Mouse (Mus musculus) MEL (cell line): Measurements from ENCODE around the gene Scn2b. TPM values are rescaled to one million over a fixed set of nuclear protein-coding genes. Genes with fewer than 3 reads are reported as not detected.

Source experiments
- DNase-seq: peaks from one replicate; pipeline ENCODE4 v3.0.0; 2011; ENCODE audit warnings: low read depth, low spot score
- H3K27ac ChIP-seq: 2 replicates; pipeline ENCODE4 v1.5.1; 2012; ENCODE audit warnings: low read depth, mild to moderate bottlenecking, control low read depth, low read length, moderate library complexity; ENCODE audit not compliant: control insufficient read depth
- H3K27me3 ChIP-seq, 2 experiments: fragments of 150-350 bp in 1 of 2; sonication (generic) in 1 of 2; 2 replicates each; pipeline ENCODE4 v1.6.1; 2012; ENCODE audit warnings: low read length in 2 of 2, mild to moderate bottlenecking in 2 of 2, improper control_type of control experiment in 1 of 2, moderate library complexity in 1 of 2; ENCODE audit not compliant: insufficient read depth in 2 of 2, control insufficient read depth in 1 of 2
- H3K36me3 ChIP-seq, 2 experiments: 2 replicates each; pipeline ENCODE4 v1.6.1; 2012 to 2014; ENCODE audit warnings: low read length in 2 of 2, improper control_type of control experiment in 1 of 2, inconsistent platforms in 1 of 2, mild to moderate bottlenecking in 1 of 2; ENCODE audit not compliant: insufficient read depth in 2 of 2, control insufficient read depth in 1 of 2
- H3K4me1 ChIP-seq, 2 experiments: fragments of 150-350 bp in 1 of 2; sonication (generic) in 1 of 2; 2 replicates each; pipeline ENCODE4 v1.6.1; 2012; ENCODE audit warnings: low read length in 2 of 2, improper control_type of control experiment in 1 of 2, mild to moderate bottlenecking in 1 of 2; ENCODE audit not compliant: insufficient read depth in 2 of 2, control insufficient read depth in 1 of 2
- H3K4me3 ChIP-seq, 2 experiments: fragments of 150-350 bp in 1 of 2; sonication (generic) in 1 of 2; 2 replicates each; pipeline ENCODE4 v1.5.1; 2012; ENCODE audit warnings: low read depth in 2 of 2, low read length in 2 of 2, mild to moderate bottlenecking in 2 of 2, moderate library complexity in 2 of 2, control low read depth in 1 of 2, improper control_type of control experiment in 1 of 2; ENCODE audit not compliant: control insufficient read depth in 1 of 2, insufficient read depth in 1 of 2
- H3K79me2 ChIP-seq: 2 replicates; pipeline ENCODE4 v1.6.1; 2012; ENCODE audit warnings: mild to moderate bottlenecking, low read length, moderate library complexity; ENCODE audit not compliant: control insufficient read depth, poor library complexity, insufficient read depth
- H3K9ac ChIP-seq: 2 replicates; pipeline ENCODE4 v1.6.1; 2012; ENCODE audit warnings: low read depth, mild to moderate bottlenecking, control low read depth, low read length, moderate library complexity; ENCODE audit not compliant: control insufficient read depth, poor library complexity, severe bottlenecking
- H3K9me3 ChIP-seq: fragments of 150-350 bp; sonication (generic); replicated peaks from 2 replicates; pipeline ENCODE4 v1.6.1; 2012; ENCODE audit warnings: mild to moderate bottlenecking, low read length, improper control_type of control experiment, moderate library complexity; ENCODE audit not compliant: insufficient read depth
- CHD1 ChIP-seq: IDR thresholded peaks from 2 replicates; pipeline ENCODE4 v1.6.1; 2012; ENCODE audit warnings: low read depth, mild to moderate bottlenecking, inconsistent platforms, low read length, improper control_type of control experiment
- CHD2 ChIP-seq: IDR thresholded peaks from 2 replicates; pipeline ENCODE4 v1.6.1; 2011; ENCODE audit warnings: low read length, improper control_type of control experiment
- CTCF ChIP-seq, 3 experiments: IDR thresholded peaks in 2 of 3; conservative IDR thresholded peaks in 1 of 3; 2 replicates each; pipeline ENCODE4 v1.5.1; 2011 to 2012; ENCODE audit warnings: low read length in 3 of 3, low read depth in 2 of 3, mild to moderate bottlenecking in 2 of 3, improper control_type of control experiment in 1 of 3, inconsistent platforms in 1 of 3, mixed read lengths in 1 of 3, moderate library complexity in 1 of 3; ENCODE audit not compliant: control insufficient read depth in 1 of 3, insufficient read depth in 1 of 3, poor library complexity in 1 of 3, severe bottlenecking in 1 of 3
- GABPA ChIP-seq: IDR thresholded peaks from 2 replicates; pipeline ENCODE4 v1.6.1; 2012; ENCODE audit warnings: low read depth, mild to moderate bottlenecking, inconsistent platforms, low read length, improper control_type of control experiment, moderate library complexity
- HCFC1 ChIP-seq: IDR thresholded peaks from 2 replicates; pipeline ENCODE4 v1.6.1; 2012; ENCODE audit warnings: low read depth, mild to moderate bottlenecking, inconsistent platforms, low read length, improper control_type of control experiment, moderate library complexity
- KAT2A ChIP-seq: conservative IDR thresholded peaks from 2 replicates; pipeline ENCODE4 v1.6.1; 2012; ENCODE audit warnings: low read depth, low read length, improper control_type of control experiment, inconsistent platforms
- MEF2A ChIP-seq: IDR thresholded peaks from 2 replicates; pipeline ENCODE4 v1.6.1; 2014; ENCODE audit warnings: low read depth, mild to moderate bottlenecking, inconsistent platforms, low read length, improper control_type of control experiment; ENCODE audit not compliant: poor library complexity, insufficient replicate concordance, severe bottlenecking; ENCODE audit errors: extremely low read depth
- MYB ChIP-seq: IDR thresholded peaks from 2 replicates; pipeline ENCODE4 v1.6.1; 2011; ENCODE audit warnings: mild to moderate bottlenecking, low read depth, low read length, improper control_type of control experiment
- MYC ChIP-seq: IDR thresholded peaks from 2 replicates; pipeline ENCODE4 v1.6.1; 2011; ENCODE audit warnings: low read depth, mild to moderate bottlenecking, low read length, improper control_type of control experiment, moderate library complexity
- NRF1 ChIP-seq: IDR thresholded peaks from 2 replicates; pipeline ENCODE4 v1.6.1; 2014; ENCODE audit warnings: low read depth, mild to moderate bottlenecking, inconsistent platforms, low read length, improper control_type of control experiment, moderate library complexity; ENCODE audit not compliant: poor library complexity, insufficient read depth, severe bottlenecking
- POLR2AphosphoS5 ChIP-seq: IDR thresholded peaks from 2 replicates; pipeline ENCODE4 v1.6.1; 2012; ENCODE audit warnings: low read depth, borderline replicate concordance, mild to moderate bottlenecking, inconsistent platforms, low read length, moderate library complexity, mixed read lengths
- RAD21 ChIP-seq: IDR thresholded peaks from 2 replicates; pipeline ENCODE4 v1.6.1; 2011; ENCODE audit warnings: mild to moderate bottlenecking, low read depth, low read length, improper control_type of control experiment
- RCOR1 ChIP-seq: IDR thresholded peaks from 2 replicates; pipeline ENCODE4 v1.6.1; 2012; ENCODE audit warnings: low read depth, mild to moderate bottlenecking, inconsistent platforms, low read length, improper control_type of control experiment
- SMC3 ChIP-seq: IDR thresholded peaks from 2 replicates; pipeline ENCODE4 v1.6.1; 2011; ENCODE audit warnings: low read depth, low read length, improper control_type of control experiment
- TBP ChIP-seq: IDR thresholded peaks from 2 replicates; pipeline ENCODE4 v1.8.0; 2011; ENCODE audit warnings: low read depth, low read length, improper control_type of control experiment
- TCF12 ChIP-seq: IDR thresholded peaks from 2 replicates; pipeline ENCODE4 v1.6.1; 2014; ENCODE audit warnings: low read depth, mild to moderate bottlenecking, inconsistent platforms, low read length, improper control_type of control experiment, moderate library complexity
- USF1 ChIP-seq: IDR thresholded peaks from 2 replicates; pipeline ENCODE4 v1.6.1; 2014; ENCODE audit warnings: low read depth, mild to moderate bottlenecking, inconsistent platforms, low read length, improper control_type of control experiment, moderate library complexity
- ZC3H11A ChIP-seq: IDR thresholded peaks from 2 replicates; pipeline ENCODE4 v1.6.1; 2012; ENCODE audit warnings: low read depth, mild to moderate bottlenecking, inconsistent platforms, low read length, improper control_type of control experiment
- ZMIZ1 ChIP-seq: IDR thresholded peaks from 2 replicates; pipeline ENCODE4 v1.6.1; 2012; ENCODE audit warnings: low read depth, mild to moderate bottlenecking, inconsistent platforms, low read length, improper control_type of control experiment, moderate library complexity
- ZNF384 ChIP-seq: IDR thresholded peaks from 2 replicates; pipeline ENCODE4 v1.6.1; 2012; ENCODE audit warnings: low read depth, mild to moderate bottlenecking, inconsistent platforms, low read length, improper control_type of control experiment
- polyA plus RNA-seq, 2 experiments: library from polyadenylated mRNA; stranded (reverse) in 1 of 2; unstranded in 1 of 2; fragments of >175 nt in 1 of 2; fragments of >200 nt in 1 of 2; gene quantifications; 2 replicates each; pipeline versions ENCODE4 v1.2.1 to v1.2.4; 2012; ENCODE audit warnings: low replicate concordance in 2 of 2, low read depth in 1 of 2; ENCODE audit not compliant: insufficient read length in 2 of 2, insufficient read depth in 1 of 2, missing spikeins in 1 of 2
- total RNA-seq: library from RNA; depleted of rRNA; stranded (reverse); fragments of 300-350 nt; gene quantifications from 2 replicates; pipeline ENCODE4 v1.2.3, GENCODE M21; 2012

The Scn2b gene
- total and polyA plus RNA-seq, 3 experiments: not detected

- no peak overlapping the region for H3K4me3 ChIP-seq
- H3K27me3 ChIP-seq: peaks cover 16 to 18% of the 10 kb centered on the region in 2 experiments
- peak; percentile 44 for DNase-seq
- H3K9me3 ChIP-seq: no peaks in the 10 kb centered on the region
- H3K79me2 ChIP-seq: no peaks in the 10 kb centered on the region
- H3K27ac ChIP-seq: no peak overlapping the region
- no peaks in the 10 kb centered on the region for H3K4me1 ChIP-seq
- no peak overlapping the region for H3K9ac ChIP-seq
- TF ChIP-seq MYC: no peak
- peak; percentile 65 to 76 (median 71) for TF ChIP-seq CTCF (IDR thresholded peaks at IDR 0.05 in 2 of 3, conservative IDR thresholded peaks at IDR 0.05 in 1 of 3; ENCODE audit: control insufficient read depth in 1 of 3, insufficient read depth in 1 of 3, low read depth in 2 of 3, low read length in 3 of 3, poor library complexity in 1 of 3, severe bottlenecking in 1 of 3)
- peak; percentile 77 for TF ChIP-seq SMC3
- peak; percentile 85 for TF ChIP-seq RAD21
- TF ChIP-seq ZMIZ1: no peak
- peak; percentile 89 for TF ChIP-seq ZNF384
- peak; percentile 67 for TF ChIP-seq ZC3H11A
- H3K36me3 ChIP-seq: no peaks in the 10 kb centered on the region
Observed at GRCm38 (mm10) chr9:45146267-45146597, 28.6 kb downstream of the Scn2b start.

- Histone ChIP-seq H3K27ac (no peak overlapping the region), H3K4me1 (no peaks in the 10 kb centered on the region), H3K27me3 (peaks cover 23 to 25% of the 10 kb centered on the region in 2 experiments), H3K9me3 (no peaks in the 10 kb centered on the region), H3K9ac (no peak overlapping the region), H3K79me2 (no peaks in the 10 kb centered on the region), H3K36me3 (no peaks in the 10 kb centered on the region), H3K4me3 (no peak overlapping the region)
- TF ChIP-seq TBP (no peak), MEF2A (no peak), ZNF384 (no peak), RAD21 (no peak), TCF12 (no peak), HCFC1 (no peak), GABPA (no peak), CHD1 (no peak), MYC (no peak), KAT2A (no peak), MYB (no peak), CHD2 (no peak), RCOR1 (no peak), POLR2AphosphoS5 (no peak), USF1 (no peak), SMC3 (no peak), NRF1 (no peak)
- no peak for DNase-seq
Observed at GRCm38 (mm10) chr9:45150933-45151332, 33.4 kb downstream of the Scn2b start.
